Mouse (Mus musculus): Measurements from ENCODE around the gene Eif4b.
"Not testable (repeated sequence)": the region's sequence is repeated elsewhere in the genome, so short reads cannot be mapped to it uniquely, and the experiment has no call there.

The Eif4b gene

DNA sequence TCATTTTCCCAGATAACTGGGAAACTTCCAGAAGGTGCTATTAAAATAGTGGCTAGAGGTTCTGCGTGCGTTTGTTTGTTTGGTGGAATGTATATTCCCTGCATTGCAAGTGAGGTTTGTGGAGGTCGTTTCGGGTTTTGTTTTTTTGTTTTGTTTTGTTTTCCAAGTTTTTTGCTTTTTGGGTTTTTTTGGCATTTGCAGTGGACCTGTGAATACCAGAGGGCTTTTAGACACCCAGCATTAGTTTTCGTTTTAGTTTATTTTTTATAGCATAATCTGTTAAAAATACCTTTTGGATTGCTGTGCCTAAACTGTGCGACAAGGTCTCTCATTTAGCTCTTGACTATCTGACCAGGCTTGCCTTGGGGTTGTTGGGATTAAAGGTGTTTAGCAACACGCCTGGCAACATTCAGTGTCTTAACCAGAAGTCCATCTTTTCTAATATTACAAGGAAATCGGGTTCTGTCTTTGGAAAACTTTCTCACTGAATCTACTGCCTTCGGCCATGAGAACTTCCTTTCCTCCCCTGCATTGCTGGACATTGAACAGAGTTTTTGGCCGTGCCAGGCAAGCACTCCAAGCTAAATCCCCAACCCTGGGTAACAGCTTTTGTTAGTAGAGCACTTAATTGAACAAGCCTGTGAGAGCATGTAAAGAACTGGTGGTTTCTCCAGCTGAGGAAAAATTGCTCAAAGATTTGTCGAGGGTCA lies 1.5 kb downstream of the Eif4b start:
- DNase-seq (ENCODE audit: low spot score), result no peak

DNA sequence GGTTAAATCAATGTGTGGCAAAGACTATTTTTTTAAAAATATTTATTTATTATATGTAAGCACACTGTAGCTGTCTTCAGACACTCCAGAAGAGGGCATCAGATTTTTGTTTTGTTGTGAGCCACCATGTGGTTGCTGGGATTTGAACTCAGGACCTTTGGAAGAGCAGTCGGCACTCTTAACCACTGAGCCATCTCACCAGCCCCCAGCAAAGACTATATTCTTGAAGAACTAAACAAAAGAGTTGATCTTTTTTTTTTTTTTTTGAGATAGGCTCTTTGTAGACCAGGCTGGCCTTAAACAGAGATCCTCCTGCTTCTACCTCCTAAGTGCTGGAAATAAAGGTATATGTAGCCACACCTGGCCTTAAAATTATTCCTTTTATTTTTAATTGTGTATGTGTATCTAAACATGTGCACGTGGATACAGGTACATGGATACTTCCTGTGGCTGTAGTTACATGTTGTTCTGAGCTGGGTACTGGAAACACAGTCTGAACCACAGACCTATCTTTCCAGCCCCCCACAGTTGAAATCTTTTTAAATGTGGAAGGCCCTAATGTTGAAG lies 3.6 kb downstream of the Eif4b start:
- DNase-seq (ENCODE audit: low spot score), result no peak

DNA sequence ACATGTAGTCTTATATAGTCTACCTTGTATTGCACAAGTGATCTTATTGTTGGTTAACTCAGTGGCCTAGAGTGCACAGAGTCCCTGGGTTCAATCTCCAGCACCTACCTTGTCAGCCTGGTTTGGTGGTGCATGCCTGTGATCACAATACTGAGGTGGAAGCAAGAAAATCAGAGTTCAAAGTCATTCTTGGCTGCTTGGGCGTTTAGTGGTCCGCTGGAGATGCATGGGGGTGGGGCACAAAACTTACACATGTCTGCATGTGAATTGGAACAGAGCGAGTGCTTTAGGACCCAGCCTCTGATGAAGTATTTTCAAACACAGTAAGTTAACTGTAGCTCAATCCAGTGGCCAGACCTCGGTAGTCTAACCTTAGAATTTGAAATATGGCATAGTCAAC lies 5.6 kb downstream of the Eif4b start:
- DNase-seq (ENCODE audit: low spot score), result no peak

DNA sequence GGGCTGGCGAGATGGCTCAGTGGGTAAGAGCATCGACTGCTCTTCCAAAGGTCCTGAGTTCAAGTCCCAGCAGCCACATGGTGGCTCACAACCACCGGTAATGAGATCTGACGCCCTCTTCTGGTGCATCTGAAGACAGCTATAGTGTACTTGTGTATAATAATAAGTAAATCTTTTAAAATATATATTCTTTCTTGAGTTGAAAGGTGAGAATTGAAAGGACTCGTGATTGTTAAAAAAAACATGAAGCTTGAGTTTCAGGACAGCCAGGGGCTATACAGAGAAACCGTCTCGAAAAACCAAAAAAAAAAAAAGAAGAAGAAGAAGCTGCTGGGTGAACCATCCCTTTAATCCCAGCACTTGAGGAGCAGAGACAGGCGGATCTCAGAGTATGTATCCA lies 6.4 kb downstream of the Eif4b start:
- DNase-seq (ENCODE audit: low spot score), result not testable (repeated sequence)

DNA sequence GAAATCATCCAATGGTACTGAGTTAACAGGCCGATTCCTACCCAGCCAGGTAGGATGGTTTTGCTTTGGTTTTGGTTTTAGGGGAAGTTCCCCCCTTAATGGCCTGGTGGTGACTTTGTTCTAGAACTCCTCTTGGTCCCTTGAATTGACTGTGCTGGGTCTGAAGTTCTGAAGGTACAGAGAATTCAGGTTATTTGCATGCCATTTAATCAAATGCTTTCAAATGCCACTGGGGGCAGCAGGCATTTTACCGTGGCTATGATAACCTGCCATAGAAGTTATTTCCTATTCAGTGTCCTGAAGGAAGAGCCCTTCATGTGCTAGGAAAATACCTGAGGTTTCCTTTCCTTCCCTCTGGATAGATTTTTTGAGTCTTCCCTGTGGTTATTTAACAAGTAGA lies 6.9 kb downstream of the Eif4b start:
- DNase-seq (ENCODE audit: low spot score), result no peak

DNA sequence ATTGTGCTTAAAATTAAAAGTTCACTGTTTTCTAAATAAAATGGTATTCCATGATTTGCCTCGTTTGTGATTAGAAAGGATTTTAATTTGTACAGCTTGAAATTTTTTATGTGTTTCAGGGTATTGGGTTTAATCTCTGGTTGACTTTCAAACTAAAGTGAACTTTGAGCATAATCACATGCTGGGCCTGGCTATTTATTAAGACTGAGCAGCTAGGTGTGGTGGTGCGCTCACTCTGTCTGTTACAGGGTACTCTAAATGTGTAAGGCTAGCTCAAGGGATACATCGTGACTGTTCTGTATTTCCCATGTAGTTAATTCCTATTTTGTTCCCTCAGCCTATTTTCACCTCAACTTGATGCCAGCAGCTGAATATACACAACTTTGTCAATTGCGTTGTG lies 8.6 kb downstream of the Eif4b start:
- DNase-seq (ENCODE audit: low spot score), result no peak

DNA sequence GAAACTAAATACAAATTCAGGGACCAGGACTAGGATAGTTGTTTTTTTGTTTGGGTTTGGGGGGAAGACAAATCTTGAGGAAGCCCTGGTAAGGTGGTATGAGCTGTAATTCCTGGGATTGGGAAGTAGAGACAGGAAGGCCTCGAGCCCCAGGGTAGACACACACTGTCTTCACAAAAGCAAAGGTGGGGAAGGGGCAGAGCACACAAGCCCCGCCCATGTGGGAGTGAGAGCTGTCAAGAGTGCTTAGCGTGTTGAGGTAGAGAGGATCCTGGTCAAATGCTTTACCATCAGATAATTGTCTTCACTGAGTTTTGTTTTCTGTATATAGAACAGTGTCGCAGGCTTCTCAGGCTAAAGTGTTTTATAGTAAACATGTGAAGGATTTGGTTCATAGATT lies 9.5 kb downstream of the Eif4b start:
- no peak for DNase-seq (ENCODE audit: low spot score)

DNA sequence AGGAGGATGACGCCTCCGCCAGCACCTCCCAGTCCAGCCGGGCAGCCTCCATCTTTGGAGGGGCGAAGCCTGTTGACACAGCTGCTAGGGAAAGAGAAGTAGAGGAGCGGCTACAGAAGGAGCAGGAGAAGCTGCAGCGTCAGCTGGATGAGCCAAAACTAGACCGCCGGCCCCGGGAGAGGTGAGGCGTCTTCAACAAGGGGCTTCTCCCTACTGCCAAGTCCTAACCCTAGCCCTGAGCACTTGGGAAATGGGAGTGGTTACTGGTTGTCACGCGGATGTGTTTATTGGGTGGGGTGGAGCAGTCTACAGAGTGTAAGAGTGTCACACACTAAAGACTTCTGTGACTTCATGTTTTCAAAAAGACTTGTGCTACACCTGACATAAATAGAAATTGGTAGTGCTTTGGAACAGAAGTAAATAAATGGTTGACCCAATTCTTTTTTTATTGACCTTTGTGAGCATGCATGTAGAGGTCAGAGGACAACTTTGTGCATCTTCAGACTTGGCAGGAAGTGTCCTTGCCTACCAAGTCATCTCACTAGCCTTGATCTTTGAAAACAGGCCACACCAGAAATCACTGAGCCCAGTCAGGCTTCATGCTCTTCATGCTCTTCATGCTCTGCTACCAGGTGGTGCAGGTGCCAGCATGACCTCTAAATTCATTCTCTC lies 16.5 kb downstream of the Eif4b start:
- DNase-seq (ENCODE audit: low spot score), result no peak

DNA sequence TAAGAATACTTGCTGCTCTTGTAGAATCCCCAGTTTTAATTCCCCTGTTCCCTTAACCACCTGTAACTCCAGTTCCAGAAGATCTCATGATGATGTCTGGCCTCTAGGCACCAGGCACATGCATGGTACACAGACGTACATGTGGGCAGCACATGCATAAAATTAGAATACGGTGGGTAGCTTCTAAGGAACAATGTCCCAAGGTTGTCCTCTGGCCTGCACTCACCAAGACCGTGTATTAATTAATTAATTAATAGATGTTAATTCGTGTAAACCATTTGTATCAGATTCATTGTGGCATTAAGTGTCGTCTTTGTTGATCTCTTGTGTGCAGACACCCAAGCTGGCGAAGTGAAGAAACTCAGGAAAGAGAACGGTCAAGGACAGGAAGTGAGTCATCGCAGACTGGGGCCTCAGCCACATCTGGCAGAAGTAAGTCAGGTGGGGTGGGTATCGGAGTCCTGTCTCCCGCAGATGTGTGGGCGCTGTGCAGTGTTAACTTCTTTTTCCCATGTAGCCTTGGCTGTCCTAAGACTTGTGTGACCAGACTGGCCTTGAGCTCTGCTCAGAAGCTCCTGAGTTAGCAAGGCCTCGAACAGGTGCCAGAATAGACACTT lies 17.6 kb downstream of the Eif4b start:
- no peak for DNase-seq (ENCODE audit: low spot score)

DNA sequence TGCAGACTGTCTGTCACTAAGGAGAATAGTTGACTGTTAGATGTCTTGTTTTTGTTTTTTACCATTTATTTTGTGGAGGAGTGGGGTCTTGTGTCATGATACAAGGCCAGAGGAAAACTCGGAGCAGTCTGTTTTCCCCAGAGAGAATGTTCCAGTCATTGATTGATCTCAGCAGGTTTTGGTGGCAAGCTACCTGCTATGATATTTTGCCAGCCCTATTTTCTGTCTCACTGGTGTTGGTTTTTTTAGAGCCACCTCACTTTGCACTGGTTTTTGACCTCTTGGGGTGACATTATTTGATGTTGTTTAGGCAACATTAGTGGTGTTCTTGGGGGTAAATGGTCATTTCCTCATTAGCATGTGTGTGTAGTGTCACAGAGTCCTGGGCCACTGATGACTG lies 18.1 kb downstream of the Eif4b start:
- no peak for DNase-seq (ENCODE audit: low spot score)

DNA sequence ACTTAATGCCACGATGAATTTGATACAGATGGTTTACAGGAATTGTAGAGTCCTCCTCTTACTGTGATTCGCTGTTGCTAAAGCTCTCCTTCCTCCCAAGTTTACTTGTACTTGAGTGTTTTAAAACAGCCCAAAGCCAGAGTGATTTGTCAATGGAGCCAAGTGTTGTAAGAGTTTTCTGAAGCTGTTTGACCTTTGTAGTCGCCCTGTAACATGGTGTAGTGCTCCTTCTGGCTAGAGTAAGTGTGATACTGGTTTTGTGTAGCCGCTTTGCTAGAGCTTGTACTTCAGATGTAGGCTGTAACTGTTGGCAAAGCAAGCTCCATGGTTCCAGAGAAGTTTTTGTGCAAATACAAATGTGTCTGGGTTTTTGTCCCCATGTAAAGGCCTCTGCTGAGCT lies 18.6 kb downstream of the Eif4b start:
- no peak for DNase-seq (ENCODE audit: low spot score)

DNA sequence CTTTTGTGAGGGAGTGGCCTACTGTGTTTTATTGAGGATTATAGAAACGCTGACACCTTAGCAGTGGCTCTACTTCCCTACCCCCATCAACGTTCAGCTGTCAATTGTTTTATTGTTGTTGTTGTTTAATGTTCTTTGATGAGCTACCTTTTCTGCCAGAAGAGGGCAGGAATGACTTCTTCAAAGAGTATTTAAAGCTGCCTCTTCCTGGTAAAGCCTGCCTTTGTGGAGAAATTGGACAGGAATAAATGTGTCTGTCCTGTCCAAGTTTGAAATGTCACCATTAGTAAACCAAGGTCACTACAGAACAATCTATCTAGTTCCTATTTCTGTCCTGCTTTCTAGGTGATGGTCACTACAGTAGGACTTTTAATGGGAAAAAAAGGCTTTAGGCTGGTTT lies 20.6 kb downstream of the Eif4b start:
- no peak for DNase-seq (ENCODE audit: low spot score)

DNA sequence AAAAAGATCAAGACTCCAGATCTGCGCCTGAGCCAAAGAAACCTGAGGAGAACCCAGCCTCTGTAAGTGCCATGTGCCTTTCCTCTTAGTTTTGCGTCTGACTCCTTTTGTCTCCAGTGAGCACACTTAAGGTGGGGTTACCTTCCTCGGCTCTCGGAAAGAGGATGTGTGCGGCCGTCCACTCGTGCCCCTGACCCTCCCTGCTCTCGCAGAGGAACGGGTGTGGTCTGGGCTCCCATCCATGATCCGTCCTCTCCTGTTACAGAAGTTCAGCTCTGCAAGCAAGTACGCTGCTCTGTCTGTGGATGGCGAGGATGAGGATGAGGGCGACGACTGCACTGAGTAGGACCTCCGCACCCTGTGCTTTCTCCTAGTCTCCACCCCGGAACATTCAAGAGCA lies 21.4 kb downstream of the Eif4b start:
- DNase-seq (ENCODE audit: low spot score), result no peak

DNA sequence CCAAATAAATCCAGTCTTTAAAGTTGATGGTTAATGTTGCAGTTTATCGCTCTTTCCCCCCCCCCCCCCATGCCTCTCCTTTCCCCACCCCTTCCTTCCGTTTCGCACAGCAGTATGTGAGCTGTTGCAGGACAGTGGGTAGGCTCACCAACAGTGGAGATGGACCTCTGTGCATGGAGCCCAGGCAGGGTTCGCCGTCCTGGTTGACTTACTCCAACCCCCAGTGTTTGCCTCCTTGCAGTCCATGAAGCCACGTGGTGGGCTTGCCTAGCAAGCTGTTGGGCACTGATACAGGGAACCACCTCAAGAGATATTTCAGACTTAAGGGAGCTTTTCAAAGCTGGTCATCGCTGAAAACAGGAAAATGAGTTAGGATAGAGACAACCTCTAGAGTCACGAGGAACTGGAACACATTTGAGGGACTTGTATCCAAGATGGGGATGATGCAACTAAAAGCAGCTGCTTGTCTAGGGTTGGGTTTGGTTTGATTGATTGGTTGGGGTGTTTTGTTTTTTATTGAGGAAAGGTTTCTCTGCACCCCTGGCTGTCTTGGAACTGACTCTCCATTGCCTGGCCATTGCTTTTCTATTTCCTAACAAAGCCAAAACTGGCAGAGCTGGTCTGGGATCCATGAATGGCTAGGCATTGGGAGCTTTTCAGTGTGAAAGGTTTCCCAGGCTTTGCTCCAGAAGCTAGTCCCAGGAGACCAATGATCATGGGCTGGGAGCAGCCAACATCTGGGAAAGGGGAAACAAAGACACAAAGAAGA lies 23.8 kb downstream of the Eif4b start:
- DNase-seq (ENCODE audit: low spot score), result no peak

DNA sequence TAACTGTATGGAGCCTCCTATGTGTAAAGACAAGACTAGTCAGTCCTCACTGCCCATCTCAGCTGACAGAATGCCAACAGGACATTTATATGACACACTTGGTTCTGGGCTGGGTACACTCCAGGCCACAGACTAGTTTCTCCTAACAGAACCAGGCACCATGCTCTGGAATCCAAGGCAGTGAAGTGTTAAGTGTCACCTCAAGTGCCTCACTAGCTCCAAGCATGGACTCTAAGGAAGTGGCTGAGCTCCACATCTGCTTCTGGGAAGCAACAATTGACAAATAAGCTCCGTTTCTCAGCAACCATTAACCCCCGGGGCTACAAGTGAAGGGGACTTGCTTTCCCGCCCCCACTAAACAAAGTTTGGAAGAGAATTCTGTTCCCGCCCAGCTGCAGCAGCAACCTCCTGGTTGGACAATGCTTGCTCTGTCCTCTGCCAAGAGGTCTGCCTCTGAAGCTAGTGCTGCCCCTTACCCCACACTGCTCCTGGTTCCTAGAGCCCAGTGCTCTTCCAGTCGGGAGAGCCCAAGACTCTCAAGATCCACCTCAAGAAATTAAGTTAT lies 24.5 kb downstream of the Eif4b start:
- no peak for DNase-seq (ENCODE audit: low spot score)

DNA sequence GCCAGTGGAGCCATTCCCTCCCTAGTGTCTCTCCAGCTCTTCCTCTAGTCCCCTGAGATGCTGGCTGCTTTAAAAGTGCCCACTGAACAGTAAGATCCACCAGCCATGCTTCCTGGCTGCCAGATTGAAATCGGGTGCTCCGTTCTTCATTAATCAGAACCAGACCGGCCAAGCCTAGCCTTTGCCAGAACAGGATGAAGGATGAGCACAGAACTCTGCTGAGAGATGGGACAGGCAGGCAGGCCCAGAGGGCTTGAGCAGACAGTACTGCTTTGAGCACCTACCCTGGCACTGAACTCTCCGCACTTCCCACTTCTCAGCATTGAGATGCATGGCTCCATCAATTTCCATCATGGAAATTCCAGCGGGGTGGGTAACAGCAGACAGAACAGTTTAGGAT lies 25.7 kb downstream of the Eif4b start:
- DNase-seq (ENCODE audit: low spot score), result no peak

DNA sequence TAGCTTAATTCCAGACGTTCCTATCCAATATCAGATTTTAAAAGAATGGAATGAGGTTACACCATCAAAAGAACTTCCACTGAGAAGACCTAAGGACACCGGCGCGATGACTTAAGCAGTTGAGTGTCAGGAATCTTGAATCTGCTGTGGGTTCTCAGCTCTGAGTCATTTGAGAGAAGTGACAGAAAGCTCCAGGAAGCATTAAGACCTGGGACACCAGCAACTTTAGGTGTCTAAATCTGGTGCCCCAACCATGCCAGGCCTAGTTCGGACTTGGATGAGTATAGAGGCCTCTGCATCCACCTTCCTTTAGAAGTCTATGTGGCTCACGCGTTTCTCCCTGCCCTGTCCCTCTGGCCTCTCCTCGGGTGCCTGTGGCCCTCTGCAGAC lies 26.2 kb downstream of the Eif4b start:
- DNase-seq (ENCODE audit: low spot score), result no peak

DNA sequence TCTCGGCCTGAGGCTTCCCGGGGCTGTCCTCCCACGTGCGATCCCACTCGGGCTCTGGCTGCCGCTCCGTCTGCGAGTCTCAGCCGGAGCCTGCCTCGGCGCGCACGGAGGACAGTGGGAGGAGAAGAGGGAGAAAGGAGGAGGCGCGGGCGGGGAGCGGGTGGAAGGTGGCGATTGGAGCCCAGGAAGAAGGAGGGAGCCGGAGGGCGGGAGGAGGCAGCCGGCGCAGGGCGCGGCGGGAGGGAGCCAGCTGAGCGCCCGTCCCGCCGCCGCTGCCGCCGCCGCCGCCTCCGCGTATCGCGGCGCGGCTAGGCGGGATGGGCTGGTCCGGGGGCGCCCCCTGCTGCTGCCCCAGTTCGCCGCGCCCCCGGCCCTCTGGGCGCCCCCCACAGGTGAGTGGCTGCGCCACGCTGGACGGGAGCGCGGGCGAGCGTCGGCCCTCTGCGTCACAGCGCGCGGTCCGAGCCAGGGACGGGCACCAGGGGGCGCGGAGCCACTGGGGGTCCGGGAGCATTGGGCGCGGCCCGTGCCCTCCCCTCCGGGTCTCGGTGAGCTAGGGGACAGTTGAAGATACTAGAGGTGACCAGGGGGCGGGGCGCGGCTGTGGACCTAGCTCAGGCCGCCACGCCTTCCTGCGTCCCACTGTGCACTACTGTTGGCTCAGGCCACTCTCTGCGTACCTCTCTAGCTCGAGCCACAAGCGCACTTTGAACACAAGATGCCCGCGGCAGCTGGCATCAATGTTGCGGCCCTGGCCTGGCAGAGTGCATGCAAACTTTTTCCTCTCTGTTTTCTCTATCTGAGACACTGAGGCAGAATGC lies 26.8 kb downstream of the Eif4b start, which contains the start of gene Tns2:
Gene Tns2 (plus strand): TSS at position 253 of the 821 bp plus-strand sequence.
- peak; percentile 46 for DNase-seq (ENCODE audit: low spot score)

DNA sequence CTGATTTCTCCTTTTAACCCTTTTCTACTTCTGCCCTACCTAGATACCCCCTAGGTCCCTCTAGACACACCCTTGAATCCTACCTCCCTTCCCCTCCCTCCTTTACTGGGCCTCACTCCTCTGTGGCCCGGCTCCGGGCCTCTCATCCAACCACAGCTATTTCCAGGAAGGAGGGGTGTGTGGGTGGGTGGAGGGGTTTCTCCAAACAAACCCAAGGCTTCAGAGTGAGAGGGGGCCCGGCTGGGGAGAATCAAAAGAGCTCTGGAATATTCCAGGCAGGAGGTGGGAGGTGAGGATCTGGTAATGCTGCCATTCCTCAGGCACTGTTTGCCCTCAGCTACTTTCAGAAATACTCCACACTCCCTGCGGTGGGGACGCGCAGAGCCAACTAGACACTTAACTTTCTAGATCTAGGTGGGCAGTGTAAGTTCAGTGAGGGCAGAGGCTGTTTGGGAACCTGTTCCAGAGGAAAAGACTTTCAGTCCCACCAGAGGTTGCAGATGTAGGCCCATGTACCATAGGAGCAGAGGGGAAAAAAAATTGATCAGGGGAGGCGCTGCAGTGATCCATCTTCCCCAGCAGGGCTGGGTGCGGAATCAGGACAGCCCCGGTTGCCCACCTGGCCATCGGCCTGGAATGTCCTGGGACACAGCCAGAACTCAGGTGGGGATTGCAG lies 27.6 kb downstream of the Eif4b start:
- DNase-seq (ENCODE audit: low spot score), result no peak

DNA sequence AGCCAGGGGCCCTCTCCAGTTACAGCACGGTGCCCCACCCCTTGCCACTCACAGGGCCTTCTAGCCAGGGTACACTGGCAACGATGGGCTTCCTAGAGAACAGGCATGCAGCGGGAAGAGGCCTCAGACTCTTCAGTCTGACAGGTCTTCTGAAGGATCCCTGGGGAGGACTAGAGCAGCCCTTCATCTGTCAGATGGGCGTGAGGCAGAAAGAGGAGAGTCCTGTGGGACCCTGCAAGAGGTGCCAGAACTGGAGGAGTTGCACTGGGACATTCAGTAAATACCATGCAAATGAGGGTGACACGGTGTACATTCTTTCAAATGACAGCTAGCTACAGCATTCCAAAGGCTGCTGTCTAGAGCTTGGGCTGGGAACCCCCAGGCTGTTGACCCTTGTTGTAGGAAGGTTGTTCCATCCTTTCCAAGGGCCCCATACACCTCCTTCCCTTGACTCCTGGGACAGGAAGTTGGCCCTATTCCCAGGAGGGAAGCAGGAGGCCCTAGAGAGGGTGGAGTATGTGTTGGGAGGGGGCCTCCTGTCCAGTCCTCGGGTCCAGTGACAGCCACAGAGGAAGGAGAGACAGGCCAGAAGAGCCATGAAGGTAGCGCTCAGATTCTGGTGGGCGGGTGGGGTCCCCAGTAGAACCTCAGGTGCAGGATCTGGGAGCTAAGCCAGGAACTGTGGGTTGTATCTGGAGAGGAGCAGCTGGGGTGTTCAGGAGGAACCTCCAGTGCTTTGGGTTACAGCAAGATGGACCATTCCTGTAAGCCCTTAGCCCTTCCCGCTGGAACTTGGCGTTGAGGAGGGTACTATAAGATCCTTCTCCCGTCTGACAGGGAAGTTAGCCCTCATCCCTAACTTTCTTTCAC lies 28.3 kb downstream of the Eif4b start:
- DNase-seq (ENCODE audit: low spot score), result no peak

Measured in c-Kit-positive CD71-positive TER-119-positive erythroid progenitor cells, embryonic 14.5 days (primary cell).